Mouse (Mus musculus): ENCODE results near the gene Actr10.

Actr10 gene

GRCm38 (mm10) chr12:70906867-70907266 is 30.8 kb upstream of the Actr10 start:
- H3K4me1 ChIP-seq (replicated peaks; ENCODE audit: low read depth, low read length) = peaks cover 28% of the 10 kb centered on the region
- no peaks in the 10 kb centered on the region for H3K27me3 ChIP-seq (ENCODE audit: insufficient read depth, low read length)
- TF ChIP-seq CTCF (conservative IDR thresholded peaks at IDR 0.05; ENCODE audit: low read length) (no peak), NANOG (IDR thresholded peaks at IDR 0.05; ENCODE audit: borderline replicate concordance, low read length) (no peak), POU5F1 (IDR thresholded peaks at IDR 0.05; ENCODE audit: borderline replicate concordance, low read length) (no peak)
- no peak overlapping the region for H3K4me3 ChIP-seq (replicated peaks; ENCODE audit: low read length)
- no peaks in the 10 kb centered on the region for H3K36me3 ChIP-seq (ENCODE audit: insufficient read depth, low read length)
- peaks cover 2% of the 10 kb centered on the region; the same call in 1 of the 2 replicates for H3K9me3 ChIP-seq (ENCODE audit: low read length)

- peaks cover 7% of the 10 kb centered on the region; the same call in 1 of the 2 replicates for H3K9me3 ChIP-seq (ENCODE audit: low read length)
- TF ChIP-seq POU5F1 (IDR thresholded peaks at IDR 0.05; ENCODE audit: borderline replicate concordance, low read length) (no peak), NANOG (IDR thresholded peaks at IDR 0.05; ENCODE audit: borderline replicate concordance, low read length) (no peak), CTCF (conservative IDR thresholded peaks at IDR 0.05; ENCODE audit: low read length) (no peak)
- H3K4me3 ChIP-seq (replicated peaks; ENCODE audit: low read length) = no peak overlapping the region
- H3K36me3 ChIP-seq (ENCODE audit: insufficient read depth, low read length) = no peaks in the 10 kb centered on the region
- no peaks in the 10 kb centered on the region for H3K27me3 ChIP-seq (ENCODE audit: insufficient read depth, low read length)
- peaks cover 28% of the 10 kb centered on the region for H3K4me1 ChIP-seq (replicated peaks; ENCODE audit: low read depth, low read length)
These were observed 30.0 kb upstream of the Actr10 start for GRCm38 (mm10) chr12:70907651-70908050.

- H3K27me3 ChIP-seq (ENCODE audit: insufficient read depth, low read length) = no peaks in the 10 kb centered on the region
- no peaks in the 10 kb centered on the region for H3K36me3 ChIP-seq (ENCODE audit: insufficient read depth, low read length)
- H3K4me1 ChIP-seq (replicated peaks; ENCODE audit: low read depth, low read length) = peaks cover 28% of the 10 kb centered on the region
- TF ChIP-seq POU5F1 (IDR thresholded peaks at IDR 0.05; ENCODE audit: borderline replicate concordance, low read length) (no peak), CTCF (conservative IDR thresholded peaks at IDR 0.05; ENCODE audit: low read length) (no peak), NANOG (IDR thresholded peaks at IDR 0.05; ENCODE audit: borderline replicate concordance, low read length) (no peak)
- peaks cover 7% of the 10 kb centered on the region; the same call in 1 of the 2 replicates for H3K9me3 ChIP-seq (ENCODE audit: low read length)
- H3K4me3 ChIP-seq (replicated peaks; ENCODE audit: low read length) = no peak overlapping the region
These were observed 29.6 kb upstream of the Actr10 start for GRCm38 (mm10) chr12:70908076-70908475.

GRCm38 (mm10) chr12:70910241-70910720 is 27.4 kb upstream of the Actr10 start:
- H3K4me3 ChIP-seq (replicated peaks; ENCODE audit: low read length) = no peak overlapping the region
- H3K36me3 ChIP-seq (ENCODE audit: insufficient read depth, low read length) = no peaks in the 10 kb centered on the region
- peaks cover 28% of the 10 kb centered on the region for H3K4me1 ChIP-seq (replicated peaks; ENCODE audit: low read depth, low read length)
- TF ChIP-seq NANOG (IDR thresholded peaks at IDR 0.05; ENCODE audit: borderline replicate concordance, low read length) (no peak), POU5F1 (IDR thresholded peaks at IDR 0.05; ENCODE audit: borderline replicate concordance, low read length) (no peak), CTCF (conservative IDR thresholded peaks at IDR 0.05; ENCODE audit: low read length) (peak; percentile 92)
- peaks cover 23% of the 10 kb centered on the region for H3K9me3 ChIP-seq (ENCODE audit: low read length)
- H3K27me3 ChIP-seq (ENCODE audit: insufficient read depth, low read length) = no peaks in the 10 kb centered on the region

GRCm38 (mm10) chr12:70911029-70911428 is 26.6 kb upstream of the Actr10 start:
- TF ChIP-seq CTCF (conservative IDR thresholded peaks at IDR 0.05; ENCODE audit: low read length) (peak; percentile 61), POU5F1 (IDR thresholded peaks at IDR 0.05; ENCODE audit: borderline replicate concordance, low read length) (no peak), NANOG (IDR thresholded peaks at IDR 0.05; ENCODE audit: borderline replicate concordance, low read length) (no peak)
- no peaks in the 10 kb centered on the region for H3K27me3 ChIP-seq (ENCODE audit: insufficient read depth, low read length)
- no peaks in the 10 kb centered on the region for H3K36me3 ChIP-seq (ENCODE audit: insufficient read depth, low read length)
- H3K4me1 ChIP-seq (replicated peaks; ENCODE audit: low read depth, low read length) = peaks cover 28% of the 10 kb centered on the region
- no peak overlapping the region for H3K4me3 ChIP-seq (replicated peaks; ENCODE audit: low read length)
- peaks cover 25% of the 10 kb centered on the region for H3K9me3 ChIP-seq (ENCODE audit: low read length)

- peaks cover 33% of the 10 kb centered on the region for H3K9me3 ChIP-seq (ENCODE audit: low read length)
- no peaks in the 10 kb centered on the region for H3K36me3 ChIP-seq (ENCODE audit: insufficient read depth, low read length)
- no peaks in the 10 kb centered on the region for H3K27me3 ChIP-seq (ENCODE audit: insufficient read depth, low read length)
- H3K4me1 ChIP-seq (replicated peaks; ENCODE audit: low read depth, low read length) = peaks cover 24% of the 10 kb centered on the region
- TF ChIP-seq POU5F1 (IDR thresholded peaks at IDR 0.05; ENCODE audit: borderline replicate concordance, low read length) = no peak
- TF ChIP-seq CTCF (conservative IDR thresholded peaks at IDR 0.05; ENCODE audit: low read length) = no peak
- no peak for TF ChIP-seq NANOG (IDR thresholded peaks at IDR 0.05; ENCODE audit: borderline replicate concordance, low read length)
- H3K4me3 ChIP-seq (replicated peaks; ENCODE audit: low read length) = no peak overlapping the region
These were observed 25.8 kb upstream of the Actr10 start for GRCm38 (mm10) chr12:70911676-70912379.

GRCm38 (mm10) chr12:70913429-70913828 is 24.2 kb upstream of the Actr10 start:
- peak; percentile 57 for TF ChIP-seq CTCF (conservative IDR thresholded peaks at IDR 0.05; ENCODE audit: low read length)
- TF ChIP-seq POU5F1 (IDR thresholded peaks at IDR 0.05; ENCODE audit: borderline replicate concordance, low read length) = no peak
- H3K4me1 ChIP-seq (replicated peaks; ENCODE audit: low read depth, low read length) = peaks cover 8% of the 10 kb centered on the region
- H3K4me3 ChIP-seq (replicated peaks; ENCODE audit: low read length) = no peak overlapping the region
- H3K9me3 ChIP-seq (ENCODE audit: low read length) = peaks cover 45% of the 10 kb centered on the region
- H3K36me3 ChIP-seq (ENCODE audit: insufficient read depth, low read length) = no peaks in the 10 kb centered on the region
- H3K27me3 ChIP-seq (ENCODE audit: insufficient read depth, low read length) = no peaks in the 10 kb centered on the region

- peaks cover 8% of the 10 kb centered on the region for H3K4me1 ChIP-seq (replicated peaks; ENCODE audit: low read depth, low read length)
- H3K4me3 ChIP-seq (replicated peaks; ENCODE audit: low read length) = no peak overlapping the region
- H3K36me3 ChIP-seq (ENCODE audit: insufficient read depth, low read length) = no peaks in the 10 kb centered on the region
- peaks cover 45% of the 10 kb centered on the region for H3K9me3 ChIP-seq (ENCODE audit: low read length)
- TF ChIP-seq CTCF (conservative IDR thresholded peaks at IDR 0.05; ENCODE audit: low read length) = peak; percentile 14; the same call in 1 of the 2 replicates
- no peak for TF ChIP-seq POU5F1 (IDR thresholded peaks at IDR 0.05; ENCODE audit: borderline replicate concordance, low read length)
- TF ChIP-seq NANOG (IDR thresholded peaks at IDR 0.05; ENCODE audit: borderline replicate concordance, low read length) = no peak
- no peaks in the 10 kb centered on the region for H3K27me3 ChIP-seq (ENCODE audit: insufficient read depth, low read length)
These were observed 23.3 kb upstream of the Actr10 start for GRCm38 (mm10) chr12:70914387-70914786.
